Mouse (Mus musculus): ENCODE measurements at regions not wholly inside any gene's neighbourhood (a gene's known extent, or its start where the extent isn't known, plus 50 kb on each side); places are given as distances from the start of the nearest gene placed in this dataset.

DNA sequence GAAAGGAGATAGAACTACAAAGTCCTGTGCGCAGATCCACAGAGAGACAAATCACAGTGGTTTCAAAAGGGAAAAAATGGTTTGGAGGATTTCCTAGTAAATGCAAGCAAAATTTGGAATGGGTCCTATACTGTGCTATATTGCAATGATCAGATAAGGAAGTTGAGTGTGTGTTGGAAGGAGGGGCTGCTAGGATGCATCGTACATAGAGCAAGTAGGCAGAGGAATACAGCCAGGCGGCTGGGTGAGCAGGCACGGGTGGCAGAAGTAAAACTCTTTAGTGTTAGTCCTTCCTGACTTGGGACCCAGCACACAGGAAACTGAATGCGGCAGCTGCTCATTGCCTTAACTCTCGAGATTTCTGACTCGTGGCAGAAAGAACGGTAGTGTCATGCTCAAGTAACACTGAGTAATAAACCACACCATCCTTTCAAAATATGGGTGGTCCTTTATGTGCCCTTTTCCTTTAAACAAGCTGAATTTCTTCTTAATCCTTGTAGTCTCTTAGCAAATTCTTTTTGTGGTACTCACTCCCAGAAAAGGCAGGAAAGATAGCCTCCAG lies 87.0 kb upstream of the Itprid2 start:
- no peak for DNase-seq

DNA sequence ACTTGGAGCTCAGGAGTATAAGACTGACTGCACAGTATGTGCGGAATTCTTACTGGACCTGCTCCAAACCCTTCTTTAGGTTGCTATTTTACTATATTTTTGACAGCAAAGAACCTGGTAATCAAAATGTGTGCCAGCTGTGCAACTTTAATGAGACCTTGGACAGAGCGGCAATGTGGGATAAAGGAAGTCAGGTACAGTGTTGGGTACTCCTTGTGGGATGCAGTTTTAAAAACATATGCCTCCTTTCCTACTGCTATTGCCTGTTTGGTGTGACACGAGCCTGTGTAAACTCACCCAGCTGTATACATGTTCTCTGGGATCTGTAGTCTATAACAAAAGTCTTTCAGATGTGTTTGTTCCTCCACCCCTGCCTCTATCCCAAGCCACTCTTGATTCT lies 85.4 kb upstream of the Itprid2 start:
- DNase-seq, result no peak

DNA sequence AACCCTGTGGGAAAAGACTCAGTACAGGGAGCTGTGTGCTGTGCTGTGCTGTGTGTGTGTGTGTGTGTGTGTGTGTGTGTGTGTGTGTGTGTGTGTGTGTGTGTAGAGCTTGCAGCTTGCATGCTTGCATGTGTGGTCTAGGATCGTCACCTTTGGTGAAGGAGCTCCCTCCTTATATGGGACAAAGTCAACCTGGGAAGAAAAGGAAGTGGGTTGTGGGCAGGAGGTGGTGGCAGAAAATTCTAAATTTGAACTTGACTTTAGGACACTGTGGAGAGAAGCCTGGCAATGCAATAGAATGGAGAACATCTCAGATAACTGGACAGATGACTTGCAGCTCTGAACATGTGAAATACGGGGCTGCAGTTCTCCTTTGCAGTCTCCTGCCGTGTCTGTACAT lies 84.7 kb upstream of the Itprid2 start:
- DNase-seq, result no peak

DNA sequence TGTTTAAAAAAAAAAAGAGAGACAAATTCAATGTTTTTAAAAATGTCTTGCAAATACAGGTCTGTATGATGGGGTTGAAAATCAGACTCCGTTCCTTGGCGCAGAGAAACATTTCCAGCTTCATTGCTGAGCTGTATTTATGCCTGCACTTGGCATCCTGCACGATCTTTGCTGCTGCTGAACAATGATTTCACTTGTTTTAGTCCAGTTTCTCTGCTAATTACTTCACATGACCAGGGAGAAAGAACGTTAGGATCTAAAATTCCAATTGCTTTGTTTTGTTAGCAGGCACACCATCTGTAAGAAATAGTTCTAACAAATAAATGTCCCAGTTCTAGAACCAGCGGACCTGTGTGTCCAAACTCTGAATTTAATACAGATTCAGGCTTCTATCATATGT lies 82.7 kb upstream of the Itprid2 start:
- no peak for DNase-seq

DNA sequence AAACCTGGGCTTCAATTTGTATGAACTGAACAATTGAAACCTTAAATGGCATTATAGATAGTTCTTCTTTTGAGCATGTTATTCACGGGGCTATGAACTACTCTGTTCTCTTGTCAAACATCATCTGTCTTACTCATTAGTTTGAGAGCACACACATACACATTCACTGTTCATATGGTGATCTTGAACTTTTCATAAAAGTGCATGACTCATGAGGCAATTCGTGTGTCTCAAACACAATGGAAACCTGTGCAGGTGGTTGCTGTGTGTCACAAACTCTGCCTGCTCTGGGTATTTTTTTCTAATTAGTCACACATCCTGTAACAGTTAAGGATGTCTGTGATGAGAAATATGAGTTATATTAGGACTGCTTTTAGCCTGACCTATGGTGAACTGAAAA lies 79.8 kb upstream of the Itprid2 start:
- DNase-seq, result no peak

DNA sequence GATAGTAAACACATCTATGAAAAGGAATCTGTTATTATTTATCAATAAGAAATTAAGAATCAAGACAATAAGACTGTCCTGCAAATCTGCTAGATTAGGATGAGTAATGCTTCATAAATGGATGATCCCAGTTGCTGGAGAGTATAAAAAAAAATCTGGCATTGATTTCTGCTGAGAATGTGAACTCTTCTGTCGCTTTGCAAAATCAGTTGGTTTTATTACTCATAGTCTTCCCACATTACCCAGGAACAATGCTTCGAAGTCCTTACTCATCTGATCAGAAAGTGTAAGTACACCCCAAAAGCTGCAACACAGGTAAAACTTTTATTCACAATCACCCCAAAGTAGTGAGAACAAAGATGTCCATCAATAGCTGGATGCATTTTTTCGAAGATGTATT lies 77.8 kb upstream of the Itprid2 start:
- DNase-seq, result no peak

DNA sequence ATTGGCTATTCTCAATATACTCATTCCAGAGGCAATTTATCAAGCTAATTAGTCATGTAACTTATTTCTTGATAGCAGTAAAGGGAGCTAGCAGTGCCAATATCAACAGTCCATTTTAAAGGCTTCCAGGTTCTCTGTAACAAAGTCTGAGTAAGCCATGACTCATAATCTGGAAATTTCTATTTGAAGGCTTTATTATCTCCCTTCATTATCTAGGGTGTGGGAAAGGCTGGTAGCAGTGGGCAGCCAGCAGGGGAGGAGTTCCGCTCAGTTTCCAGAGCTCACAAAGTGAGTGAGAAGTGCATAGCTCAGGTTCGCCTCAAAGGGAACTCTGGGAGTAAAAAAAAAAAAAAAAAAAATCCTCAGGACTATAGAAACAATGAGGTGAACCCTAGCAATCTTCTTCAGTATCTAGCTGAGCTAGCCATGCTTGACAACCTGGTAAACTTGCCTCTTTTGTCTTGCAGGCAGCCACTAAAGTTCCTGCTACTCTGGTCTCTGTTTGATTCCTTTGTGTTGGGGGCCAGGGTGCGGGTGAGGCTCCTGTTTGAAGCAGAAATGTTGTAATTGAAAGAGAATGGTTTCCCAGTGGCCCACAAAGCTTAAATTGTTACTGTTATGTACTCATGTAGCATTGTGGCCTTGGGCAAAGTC lies 68.7 kb upstream of the Itprid2 start:
- no peak for DNase-seq

DNA sequence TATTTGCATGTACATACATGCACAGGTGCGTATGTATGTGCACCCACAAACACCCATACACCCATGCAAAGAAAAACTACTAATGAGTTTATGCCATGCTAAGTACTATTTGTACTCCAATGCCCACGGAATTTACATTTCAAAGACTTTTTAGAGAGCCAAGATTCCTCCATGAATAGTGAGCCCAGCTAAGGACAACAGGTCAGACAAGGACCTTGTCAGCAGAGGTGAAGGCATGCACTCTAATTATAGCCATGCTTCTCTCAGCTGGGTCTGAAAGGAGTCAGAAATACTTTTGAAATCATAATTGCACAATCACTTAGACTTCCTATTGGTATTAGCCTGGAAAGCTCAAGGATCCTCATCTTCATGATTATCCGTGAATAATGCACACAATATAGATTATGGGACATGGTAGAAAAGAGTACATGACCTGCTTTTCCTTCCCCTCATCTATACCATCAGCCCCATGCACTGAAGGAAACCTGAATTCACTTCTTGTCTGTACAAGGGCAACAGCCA lies 67.7 kb upstream of the Itprid2 start:
- DNase-seq, result no peak

DNA sequence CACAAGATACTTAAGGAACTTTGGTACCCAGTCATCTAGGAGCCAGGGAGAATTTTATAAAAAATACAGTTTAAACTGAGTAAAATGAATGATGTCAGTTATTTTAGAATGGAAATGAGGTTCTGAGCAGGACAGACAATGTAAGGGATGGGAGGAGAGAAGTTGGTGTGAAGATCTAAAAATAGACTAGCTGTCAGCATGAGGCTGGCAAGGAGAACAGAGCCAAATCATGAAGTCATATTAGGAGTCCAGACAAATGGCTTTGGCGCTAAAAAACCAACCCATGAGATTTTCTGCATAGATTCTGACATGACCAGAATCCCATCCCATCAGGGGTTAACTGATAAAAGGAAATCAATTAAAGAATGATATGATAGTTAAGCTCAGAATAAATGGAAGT lies 65.5 kb upstream of the Itprid2 start:
- no peak for DNase-seq

DNA sequence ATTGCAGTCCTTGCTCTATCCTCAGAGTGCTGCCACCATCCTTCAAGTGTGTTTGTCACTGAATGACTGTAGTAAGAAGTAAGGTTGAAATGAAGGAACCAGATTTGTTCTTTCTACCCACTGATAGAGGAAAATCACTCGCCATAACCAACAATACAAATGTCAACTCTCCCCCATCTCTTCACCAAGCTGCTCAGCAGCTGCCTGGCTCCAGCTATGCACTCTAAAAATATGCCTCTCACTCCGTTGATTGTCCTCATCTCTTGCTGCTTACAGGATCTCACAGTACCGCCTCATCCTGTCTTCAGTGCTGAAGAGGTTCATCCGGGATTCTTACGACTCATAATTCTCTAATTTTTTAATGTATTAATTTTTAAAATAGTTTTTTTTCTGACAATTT lies 63.2 kb upstream of the Itprid2 start:
- no peak for DNase-seq

DNA sequence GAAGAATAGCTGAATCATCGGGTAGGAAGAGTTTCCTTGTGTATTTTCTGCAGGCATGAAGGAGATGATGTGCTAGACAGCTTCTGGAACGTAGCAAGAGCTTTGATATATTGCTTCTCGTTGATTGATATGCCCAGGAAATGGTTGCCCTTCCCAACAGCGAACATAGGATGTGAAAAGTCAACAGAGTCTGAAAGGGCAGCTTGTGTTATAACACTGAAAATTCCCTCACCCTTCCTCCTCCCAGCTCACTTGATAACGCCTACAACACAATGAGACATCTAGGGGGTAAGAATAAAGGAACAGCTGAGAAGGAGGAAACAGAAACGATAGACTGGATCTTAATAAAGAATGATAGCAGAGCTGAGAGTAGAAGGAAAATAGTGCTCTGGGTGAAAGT lies 60.1 kb upstream of the Itprid2 start:
- DNase-seq, result no peak

DNA sequence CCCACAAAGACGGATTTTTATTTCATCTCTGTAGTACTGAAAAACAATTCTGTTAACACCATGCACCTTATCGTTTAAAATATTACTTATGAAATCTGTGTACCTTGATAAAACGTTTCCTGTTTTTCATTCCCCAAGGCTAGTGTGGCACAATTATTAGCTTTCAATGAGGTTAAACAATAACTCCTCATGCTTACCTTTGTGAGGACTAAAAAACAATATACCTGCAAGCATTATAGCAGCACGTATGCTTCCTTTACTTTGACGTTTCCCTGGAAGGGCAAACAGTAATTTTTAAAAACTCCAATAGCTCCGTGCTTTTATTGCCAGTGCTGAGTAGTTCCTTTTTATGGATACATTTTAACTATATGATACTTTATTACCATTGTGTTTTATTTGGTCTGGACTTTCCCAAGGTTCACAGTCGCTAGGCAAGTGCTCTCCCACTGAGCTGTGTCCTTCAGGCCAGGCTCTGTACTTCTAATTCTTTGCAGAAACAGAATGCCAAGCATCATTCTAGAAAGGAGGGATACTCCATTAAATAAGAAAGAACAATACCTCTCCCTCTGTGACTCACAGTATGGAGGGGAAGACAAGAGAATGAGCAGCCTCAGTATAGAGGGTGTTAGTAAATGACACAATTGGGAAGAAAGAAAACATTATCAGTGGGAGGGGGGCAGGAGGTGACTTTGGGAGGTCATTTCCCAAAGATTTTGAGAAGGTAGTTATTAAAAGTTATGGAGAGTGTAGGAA lies 50.0 kb upstream of the Itprid2 start:
- no peak for DNase-seq

All from kidney, postnatal 25 days (tissue).